Mouse (Mus musculus): ENCODE results near the gene Slc25a11. TPM values are rescaled to one million over a fixed set of nuclear protein-coding genes. Genes with fewer than 3 reads are reported as not detected.
A peak's percentile ranks its signal among the peaks of the same experiment; 100 is the strongest.

Slc25a11 gene
- polyA plus RNA-seq, 1 experiment from 2014 or later: 142 TPM

GRCm38 (mm10) chr11:70660571-70660970 is 13.3 kb upstream of the Slc25a11 start:
- Histone ChIP-seq H3K9me3 (ENCODE audit: control insufficient read depth, low read length) (no peaks in the 10 kb centered on the region), H3K4me2 (no peak overlapping the region), H3K36me3 (ENCODE audit: control insufficient read depth, insufficient read depth, low read length) (peaks cover 14% of the 10 kb centered on the region), H3K27ac (ENCODE audit: low read depth, low read length) (no peak overlapping the region), H3K4me3 (ENCODE audit: low read depth, low read length) (no peak overlapping the region), H3K9ac (ENCODE audit: low read length) (no peak overlapping the region), H3K4me1 (ENCODE audit: control insufficient read depth, insufficient read depth, low read length) (peaks cover 16% of the 10 kb centered on the region), H3K27me3 (ENCODE audit: control insufficient read depth, insufficient read depth, low read length) (no peaks in the 10 kb centered on the region)
- DNase-seq (ENCODE audit: low spot score, missing footprints) (no peak), ATAC-seq (ENCODE audit: low FRiP score) (no peak)
- WGBS: 86% methylated on average over 8 of the region's 8 CpGs

- no peak overlapping the region for H3K27ac ChIP-seq (ENCODE audit: low read depth, low read length)
- H3K9me3 ChIP-seq (ENCODE audit: control insufficient read depth, low read length): no peaks in the 10 kb centered on the region
- DNase-seq (ENCODE audit: low spot score, missing footprints) (no peak), ATAC-seq (ENCODE audit: low FRiP score) (no peak)
- H3K4me1 ChIP-seq (ENCODE audit: control insufficient read depth, insufficient read depth, low read length): peaks cover 21% of the 10 kb centered on the region
- peaks cover 5% of the 10 kb centered on the region; the same call in 1 of the 2 replicates for H3K36me3 ChIP-seq (ENCODE audit: control insufficient read depth, insufficient read depth, low read length)
- H3K9ac ChIP-seq (ENCODE audit: low read length): no peak overlapping the region
- no peaks in the 10 kb centered on the region for H3K27me3 ChIP-seq (ENCODE audit: control insufficient read depth, insufficient read depth, low read length)
- WGBS: 82% methylated on average over 8 of the region's 8 CpGs
- no peak overlapping the region for H3K4me2 ChIP-seq
- H3K4me3 ChIP-seq (ENCODE audit: low read depth, low read length): no peak overlapping the region
These were observed 11.7 kb upstream of the Slc25a11 start for GRCm38 (mm10) chr11:70658942-70659341.

- Histone ChIP-seq H3K9ac (ENCODE audit: low read length) (no peak overlapping the region), H3K36me3 (ENCODE audit: control insufficient read depth, insufficient read depth, low read length) (0 out of 2 replicates have a peak, but pooled peaks cover 5% of the 10 kb centered on the region), H3K4me2 (no peak overlapping the region), H3K4me3 (ENCODE audit: low read depth, low read length) (no peak overlapping the region), H3K27ac (ENCODE audit: low read depth, low read length) (no peak overlapping the region), H3K4me1 (ENCODE audit: control insufficient read depth, insufficient read depth, low read length) (peaks cover 21% of the 10 kb centered on the region), H3K27me3 (ENCODE audit: control insufficient read depth, insufficient read depth, low read length) (no peaks in the 10 kb centered on the region), H3K9me3 (ENCODE audit: control insufficient read depth, low read length) (no peaks in the 10 kb centered on the region)
- DNase-seq (ENCODE audit: low spot score, missing footprints) (no peak), ATAC-seq (ENCODE audit: low FRiP score) (no peak)
- WGBS: 90% methylated on average over 5 of the region's 5 CpGs
These were observed 11.2 kb upstream of the Slc25a11 start for GRCm38 (mm10) chr11:70658521-70658920.

- Histone ChIP-seq H3K9ac (ENCODE audit: low read length) (no peak overlapping the region), H3K4me2 (no peak overlapping the region)
These were observed 10.7 kb upstream of the Slc25a11 start for GRCm38 (mm10) chr11:70657991-70658390.

GRCm38 (mm10) chr11:70657573-70657972 is 10.3 kb upstream of the Slc25a11 start:
- WGBS: 55% methylated on average over 6 of the region's 6 CpGs
- Histone ChIP-seq H3K9me3 (ENCODE audit: control insufficient read depth, low read length) (no peaks in the 10 kb centered on the region), H3K4me2 (no peak overlapping the region), H3K27me3 (ENCODE audit: control insufficient read depth, insufficient read depth, low read length) (no peaks in the 10 kb centered on the region), H3K9ac (ENCODE audit: low read length) (no peak overlapping the region), H3K4me3 (ENCODE audit: low read depth, low read length) (no peak overlapping the region), H3K4me1 (ENCODE audit: control insufficient read depth, insufficient read depth, low read length) (peaks cover 27% of the 10 kb centered on the region), H3K36me3 (ENCODE audit: control insufficient read depth, insufficient read depth, low read length) (no peaks in the 10 kb centered on the region; the same call in 1 of the 2 replicates), H3K27ac (ENCODE audit: low read depth, low read length) (no peak overlapping the region)
- DNase-seq (ENCODE audit: low spot score, missing footprints) (no peak), ATAC-seq (ENCODE audit: low FRiP score) (no peak)

More at GRCm38 (mm10) chr11:70657991-70658390, 10.7 kb upstream of the Slc25a11 start:
- H3K27me3 ChIP-seq (ENCODE audit: control insufficient read depth, insufficient read depth, low read length): no peaks in the 10 kb centered on the region
- H3K27ac ChIP-seq (ENCODE audit: low read depth, low read length): no peak overlapping the region
- H3K36me3 ChIP-seq (ENCODE audit: control insufficient read depth, insufficient read depth, low read length): 0 out of 2 replicates have a peak, but pooled peaks cover 2% of the 10 kb centered on the region
- DNase-seq (ENCODE audit: low spot score, missing footprints) (no peak), ATAC-seq (ENCODE audit: low FRiP score) (no peak)
- 58% methylated on average over 9 of the region's 9 CpGs for WGBS
- peaks cover 22% of the 10 kb centered on the region for H3K4me1 ChIP-seq (ENCODE audit: control insufficient read depth, insufficient read depth, low read length)
- no peak overlapping the region for H3K4me3 ChIP-seq (ENCODE audit: low read depth, low read length)
- H3K9me3 ChIP-seq (ENCODE audit: control insufficient read depth, low read length): no peaks in the 10 kb centered on the region

GRCm38 (mm10) chr11:70656964-70657363 is 9.7 kb upstream of the Slc25a11 start, which contains the start of gene Eno3:
Eno3 (plus strand) TSS chr11:70657202.
- no peaks in the 10 kb centered on the region for H3K27me3 ChIP-seq (ENCODE audit: control insufficient read depth, insufficient read depth, low read length)
- no peaks in the 10 kb centered on the region; the same call in 1 of the 2 replicates for H3K36me3 ChIP-seq (ENCODE audit: control insufficient read depth, insufficient read depth, low read length)
- peak within 1 kb of the TSS; percentile 95 for H3K27ac ChIP-seq (ENCODE audit: low read depth, low read length)
- H3K4me3 ChIP-seq (ENCODE audit: low read depth, low read length): peak within 1 kb of the TSS; percentile 99
- ATAC-seq (ENCODE audit: low FRiP score) (no peak), DNase-seq (ENCODE audit: low spot score, missing footprints) (no peak)
- WGBS: 4% methylated on average over 3 of the region's 3 CpGs
- H3K4me1 ChIP-seq (ENCODE audit: control insufficient read depth, insufficient read depth, low read length): peaks cover 31% of the 10 kb centered on the region
- H3K4me2 ChIP-seq: peak within 1 kb of the TSS; percentile 89
- no peaks in the 10 kb centered on the region for H3K9me3 ChIP-seq (ENCODE audit: control insufficient read depth, low read length)
- peak within 1 kb of the TSS; percentile 98 for H3K9ac ChIP-seq (ENCODE audit: low read length)

- H3K36me3 ChIP-seq (ENCODE audit: control insufficient read depth, insufficient read depth, low read length): no peaks in the 10 kb centered on the region; the same call in 1 of the 2 replicates
- peaks cover 31% of the 10 kb centered on the region for H3K4me1 ChIP-seq (ENCODE audit: control insufficient read depth, insufficient read depth, low read length)
- H3K4me2 ChIP-seq: peak overlapping the region; percentile 89
- H3K27ac ChIP-seq (ENCODE audit: low read depth, low read length): peak overlapping the region; percentile 95
- no peaks in the 10 kb centered on the region for H3K27me3 ChIP-seq (ENCODE audit: control insufficient read depth, insufficient read depth, low read length)
- H3K9ac ChIP-seq (ENCODE audit: low read length): peak overlapping the region; percentile 98
- ATAC-seq (ENCODE audit: low FRiP score) (no peak), DNase-seq (ENCODE audit: low spot score, missing footprints) (peak; percentile 93)
- 5% methylated on average over 16 of the region's 16 CpGs for WGBS
- peak overlapping the region; percentile 99 for H3K4me3 ChIP-seq (ENCODE audit: low read depth, low read length)
- no peaks in the 10 kb centered on the region for H3K9me3 ChIP-seq (ENCODE audit: control insufficient read depth, low read length)
These were observed 9.2 kb upstream of the Slc25a11 start for GRCm38 (mm10) chr11:70656456-70656927.

GRCm38 (mm10) chr11:70655571-70656455 is 8.5 kb upstream of the Slc25a11 start:
- H3K9me3 ChIP-seq (ENCODE audit: control insufficient read depth, low read length): no peaks in the 10 kb centered on the region
- peaks cover 33% of the 10 kb centered on the region for H3K4me1 ChIP-seq (ENCODE audit: control insufficient read depth, insufficient read depth, low read length)
- ATAC-seq (ENCODE audit: low FRiP score): no peak
- peak overlapping the region; percentile 95 for H3K27ac ChIP-seq (ENCODE audit: low read depth, low read length)
- H3K9ac ChIP-seq (ENCODE audit: low read length): peak overlapping the region; percentile 98
- peak overlapping the region; percentile 99 for H3K4me3 ChIP-seq (ENCODE audit: low read depth, low read length)
- WGBS: under 1% methylated on average over 60 of the region's 61 CpGs
- H3K27me3 ChIP-seq (ENCODE audit: control insufficient read depth, insufficient read depth, low read length): no peaks in the 10 kb centered on the region
- peak overlapping the region; percentile 89 for H3K4me2 ChIP-seq
- peak; percentile 92 for DNase-seq (ENCODE audit: low spot score, missing footprints)
- peaks cover 6% of the 10 kb centered on the region for H3K36me3 ChIP-seq (ENCODE audit: control insufficient read depth, insufficient read depth, low read length)

All from midbrain, embryonic 11.5 days (tissue).